Mouse (Mus musculus) megakaryocyte, adult 5-6 weeks (primary cell): ENCODE data around the gene Dnaaf2. TPM values are rescaled to one million over a fixed set of nuclear protein-coding genes. Genes with fewer than 3 reads are reported as not detected.

Experiments used
- ATAC-seq: 2 replicates; pipeline ENCODE4 v1.8.0; 2016; ENCODE audit warnings: mild to moderate bottlenecking, inconsistent platforms; ENCODE audit not compliant: poor library complexity, severe bottlenecking
- total RNA-seq, 2 experiments: library from RNA; stranded (forward) in 1 of 2; stranded (reverse) in 1 of 2; fragments of 153-499, 151-499 nt in 1 of 2; fragments of 221-1000, 200-1000 nt in 1 of 2; gene quantifications; 2 replicates each; pipeline versions ENCODE4 v1.2.3 to v1.2.4; 2015 to 2017

Dnaaf2 gene
- total RNA-seq (2015) = 3.7 and 4.4 TPM in 2 replicates
- 3.5 and 7.2 TPM in 2 replicates for total RNA-seq (2017)

DNA sequence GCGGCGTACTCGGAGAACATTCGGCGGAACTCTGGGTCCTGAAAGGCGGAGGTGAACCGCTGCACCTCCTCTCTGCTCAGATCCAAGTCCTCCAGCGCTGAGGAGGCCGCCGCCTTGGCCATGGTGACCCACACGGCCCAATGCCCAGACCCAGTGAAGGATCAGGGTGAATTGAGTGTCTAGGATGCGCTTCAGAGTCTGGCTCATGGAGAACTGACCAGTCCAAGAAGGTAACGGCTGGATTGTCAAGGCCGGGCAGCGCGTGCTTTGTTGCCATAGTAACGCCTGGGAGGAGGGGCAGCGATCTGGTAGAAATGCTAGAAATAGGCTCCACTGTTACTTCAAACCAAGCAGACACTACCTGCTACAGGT, at the start of gene Dnaaf2:
Gene Dnaaf2 (minus strand): TSS at position 266 of the 372 bp plus-strand sequence.
- ATAC-seq = peak; percentile 34

- peak; percentile 95 for ATAC-seq
These were observed 43.7 kb upstream of the Dnaaf2 start for GRCm38 (mm10) chr12:69241771-69242431.

DNA sequence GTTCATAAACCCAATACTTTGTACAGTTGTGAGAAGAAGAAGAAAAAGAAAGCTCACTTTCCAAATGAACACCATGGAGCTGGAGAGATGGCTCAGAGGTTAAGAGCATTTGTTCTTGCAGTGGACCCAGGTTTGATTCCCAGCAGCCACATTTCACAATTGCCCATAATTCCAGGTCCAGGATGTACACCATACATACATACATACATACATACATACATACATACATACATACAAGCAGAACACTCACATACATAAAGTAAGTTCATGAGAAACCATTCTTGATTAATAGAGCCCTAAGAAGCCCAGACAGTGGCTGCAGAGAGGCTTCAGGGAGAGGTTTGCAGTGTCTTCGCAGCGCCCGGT, 43.2 kb upstream of the Dnaaf2 start:
- ATAC-seq = no peak

GRCm38 (mm10) chr12:69240876-69241275, 42.6 kb upstream of the Dnaaf2 start, which contains the start of gene Klhdc1:
Gene Klhdc1 (plus strand): TSS chr12:69241176.
- ATAC-seq = no peak

DNA sequence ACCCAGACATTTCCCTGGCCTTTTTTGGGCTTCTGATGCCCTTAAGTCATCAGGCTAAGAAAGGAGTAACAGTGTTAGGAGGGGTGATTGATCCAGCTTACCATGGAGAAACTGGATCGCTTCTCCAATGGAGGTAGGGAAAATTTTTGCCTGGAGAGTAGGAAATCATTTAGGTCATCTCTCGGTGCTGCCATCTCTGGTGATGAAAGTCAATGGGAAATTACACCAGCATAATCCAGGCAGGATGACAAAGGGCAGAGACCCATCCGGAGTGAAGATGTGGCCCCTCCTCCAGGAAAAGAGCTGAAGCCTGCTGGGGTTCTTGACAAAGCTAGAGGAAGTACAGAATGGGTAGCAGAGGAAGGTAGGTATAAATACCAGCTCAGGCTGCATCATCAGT, 40.1 kb upstream of the Dnaaf2 start:
- ATAC-seq = no peak

GRCm38 (mm10) chr12:69235782-69236181, 37.6 kb upstream of the Dnaaf2 start:
- ATAC-seq = no peak

GRCm38 (mm10) chr12:69229251-69229650, 31.0 kb upstream of the Dnaaf2 start:
- 0 out of 2 replicates have a peak, but pooled peaks have one; percentile 23 for ATAC-seq

DNA sequence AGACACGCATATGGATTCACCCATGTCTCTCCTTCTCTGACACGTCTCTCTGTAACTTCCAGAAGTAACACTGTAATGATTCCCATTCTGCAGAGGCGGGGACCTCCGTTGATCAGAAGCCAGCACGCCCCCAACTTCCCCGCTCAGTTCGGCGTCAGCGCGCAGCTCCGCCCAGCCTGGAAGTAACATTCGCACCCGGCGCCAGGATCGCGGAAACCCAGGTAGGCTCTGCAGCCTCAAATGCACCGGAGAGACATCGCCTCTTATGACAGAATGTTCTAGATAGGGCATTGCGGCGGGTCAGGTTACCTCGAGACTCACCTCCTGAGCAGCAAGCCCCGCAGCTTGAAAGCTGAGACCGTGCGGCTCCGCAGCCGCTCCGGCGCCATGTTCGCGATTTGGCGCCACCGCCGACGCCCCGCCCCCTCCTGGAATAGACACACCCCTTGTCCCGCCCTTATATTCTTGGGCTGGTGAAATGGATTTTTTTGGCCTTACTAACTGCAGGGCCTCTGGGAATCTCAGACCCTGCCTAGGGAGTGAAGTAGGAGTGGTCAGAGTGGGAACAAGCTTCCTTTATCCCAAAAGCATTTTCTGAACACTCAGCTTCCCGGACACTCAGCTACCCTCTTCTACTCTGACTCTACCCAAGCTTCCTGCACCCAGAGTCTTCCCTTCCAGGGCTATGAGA, 29.7 kb upstream of the Dnaaf2 start, which contains the start of gene Pole2:
Gene Pole2 (minus strand): TSS at position 420 of the 691 bp plus-strand sequence.
- peak; percentile 95 for ATAC-seq

DNA sequence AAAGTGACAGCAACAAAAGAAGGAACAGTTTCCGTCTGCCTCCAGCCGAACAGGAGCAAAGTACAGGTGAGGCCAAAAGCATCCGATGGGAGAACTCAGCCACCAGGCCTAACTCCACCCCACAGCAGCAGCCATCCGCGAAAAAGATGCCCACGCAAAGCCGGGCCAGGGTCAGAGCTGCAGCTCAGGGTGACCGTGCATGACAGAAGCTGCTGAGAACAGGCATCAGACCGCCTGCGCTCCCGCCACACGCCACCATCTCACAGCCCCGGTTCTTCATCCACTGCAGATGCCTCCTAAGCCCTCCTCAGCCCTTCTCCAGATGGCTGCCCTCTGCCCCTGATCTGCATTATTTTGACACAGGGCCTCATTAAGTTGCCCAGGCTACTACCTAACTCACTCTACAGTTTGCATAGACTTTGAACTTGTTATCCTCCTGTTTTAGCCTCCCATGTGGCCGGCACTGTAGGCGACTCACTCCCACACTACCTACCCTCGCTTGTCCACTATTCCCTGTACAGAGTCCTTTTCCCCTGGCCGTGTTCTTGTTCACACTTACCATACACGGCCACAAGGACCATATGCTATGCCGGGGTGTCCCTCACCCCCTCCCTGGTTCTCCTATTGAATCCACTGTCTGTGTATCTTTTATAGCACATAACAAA, 22.5 kb upstream of the Dnaaf2 start:
- no peak for ATAC-seq

GRCm38 (mm10) chr12:69216587-69216986, 18.4 kb upstream of the Dnaaf2 start:
- no peak for ATAC-seq

- ATAC-seq = no peak
These were observed 17.0 kb upstream of the Dnaaf2 start for GRCm38 (mm10) chr12:69215000-69215785.

DNA sequence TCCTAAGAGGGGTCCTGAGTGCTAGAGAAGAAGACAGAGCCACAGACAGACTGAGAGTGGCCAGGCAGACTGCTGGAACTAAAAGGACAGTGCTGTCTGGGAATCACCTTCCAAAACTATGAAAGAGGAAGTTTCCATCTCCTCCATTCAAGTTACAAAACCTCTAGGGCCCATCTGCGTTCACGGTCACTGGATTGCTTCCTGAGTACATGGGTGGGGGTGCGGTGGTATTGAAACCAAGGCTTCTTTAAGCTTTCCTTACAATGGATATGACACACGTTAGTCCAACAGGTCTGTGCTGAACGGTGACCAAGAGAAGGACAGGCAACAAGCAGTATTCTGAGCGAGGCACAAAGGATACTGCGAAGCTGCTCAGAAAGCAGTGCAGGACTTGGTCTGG, 16.2 kb upstream of the Dnaaf2 start:
- ATAC-seq = peak; percentile 67

DNA sequence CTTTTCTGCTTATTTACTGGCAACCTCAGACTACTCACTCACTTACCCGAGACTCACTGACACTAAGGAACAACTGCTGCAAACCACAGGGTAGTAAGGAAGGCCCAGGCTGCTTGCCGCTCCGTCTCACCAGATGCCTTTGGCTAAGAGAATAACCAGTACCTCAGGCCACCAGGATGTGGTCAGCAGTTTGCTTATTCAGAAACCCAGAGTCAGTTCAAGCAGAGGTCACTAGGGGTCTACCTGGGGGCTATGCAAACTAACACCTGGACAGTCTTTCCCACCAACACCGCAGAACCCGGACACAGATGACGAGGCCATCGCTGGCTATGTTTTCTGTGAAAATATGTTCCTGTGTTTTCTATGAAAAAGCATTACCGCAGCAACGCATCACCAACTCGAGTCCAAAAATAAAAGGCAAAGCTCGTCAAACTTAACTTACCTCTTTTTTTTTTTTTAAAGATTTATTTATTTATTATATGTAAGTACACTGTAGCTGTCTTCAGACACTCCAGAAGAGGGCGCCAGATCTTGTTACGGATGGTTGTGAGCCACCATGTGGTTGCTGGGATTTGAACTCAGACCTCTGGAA, 15.1 kb upstream of the Dnaaf2 start:
- no peak for ATAC-seq

DNA sequence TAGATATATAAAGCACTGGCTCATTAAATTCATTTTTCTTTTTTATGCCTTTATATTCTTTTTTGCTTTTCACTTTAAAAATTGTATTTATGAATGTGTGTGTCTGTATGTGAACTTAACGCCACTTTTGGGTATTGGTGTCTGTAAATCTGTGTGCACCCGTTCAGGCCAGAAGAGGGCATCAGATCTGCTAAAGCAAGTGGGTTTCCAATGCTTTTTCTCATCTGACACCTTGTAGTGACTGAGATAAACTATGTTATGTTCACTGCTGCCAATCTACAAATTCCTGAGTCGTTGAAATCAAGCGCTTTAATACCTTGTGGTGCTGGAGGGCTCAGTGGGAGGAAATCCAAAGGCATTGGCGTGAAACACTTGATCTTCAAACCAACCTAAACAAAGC, 12.8 kb upstream of the Dnaaf2 start:
- no peak for ATAC-seq

DNA sequence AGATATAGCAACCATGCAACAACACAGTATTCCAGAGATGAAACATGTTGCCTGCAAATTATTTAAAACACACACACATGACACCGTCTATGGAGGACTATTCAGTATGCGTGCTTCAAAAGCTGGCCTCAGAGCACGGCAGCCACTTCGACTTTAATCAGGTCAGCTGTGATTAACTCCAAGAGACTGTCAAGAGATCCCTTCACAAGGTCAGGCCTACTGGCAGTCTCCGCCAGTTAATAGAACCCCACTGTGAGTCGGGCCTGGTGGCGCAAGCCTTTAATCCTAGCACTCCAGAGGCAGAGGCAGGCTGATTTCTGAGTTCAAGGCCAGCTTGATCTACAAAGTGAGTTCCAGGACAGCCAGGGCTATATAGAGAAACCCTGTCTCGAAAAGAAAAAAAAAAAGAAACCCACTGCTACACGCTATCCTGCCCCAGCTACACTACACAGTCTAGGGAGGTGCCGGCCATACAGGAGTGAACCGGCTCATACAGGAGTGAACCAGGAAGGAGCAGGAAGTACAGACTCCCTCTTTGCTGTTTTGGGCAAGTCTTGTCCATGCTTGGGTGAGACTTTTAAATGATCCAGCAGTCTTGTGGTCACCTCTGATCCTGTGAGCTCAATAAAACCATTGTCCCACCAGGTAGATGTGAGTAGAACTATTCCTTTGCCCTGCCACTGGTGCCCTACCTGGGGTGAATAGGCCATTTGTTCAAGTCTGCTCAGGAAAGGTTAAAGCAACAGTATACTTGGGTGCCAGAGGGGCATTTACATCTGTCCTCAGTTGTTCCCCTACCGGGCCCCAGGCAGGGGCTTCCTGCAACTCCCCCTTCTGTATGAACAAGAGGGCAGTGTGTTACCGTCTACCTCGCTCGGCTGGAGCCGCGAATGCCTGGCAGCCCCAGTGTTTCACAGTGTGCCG, 12.1 kb upstream of the Dnaaf2 start:
- ATAC-seq = no peak

DNA sequence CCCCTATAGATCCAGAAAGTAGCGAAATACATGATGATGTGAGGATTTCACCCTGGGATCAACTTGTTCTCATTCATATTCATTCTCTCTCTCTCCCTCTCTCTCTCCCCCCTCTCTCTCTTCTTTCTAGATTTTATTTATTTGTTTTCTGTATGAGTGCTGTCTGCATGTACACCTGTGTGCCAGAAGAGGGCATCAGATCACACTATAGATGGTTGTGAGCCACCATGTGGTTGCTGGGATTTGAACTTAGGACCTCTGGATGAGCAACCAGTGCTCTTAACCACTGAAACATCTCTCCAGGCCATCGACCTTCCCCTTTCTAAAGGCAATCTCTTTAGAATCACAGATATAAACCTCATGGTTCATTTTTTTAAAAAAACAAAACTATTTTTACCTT, 10.3 kb upstream of the Dnaaf2 start:
- no peak for ATAC-seq

DNA sequence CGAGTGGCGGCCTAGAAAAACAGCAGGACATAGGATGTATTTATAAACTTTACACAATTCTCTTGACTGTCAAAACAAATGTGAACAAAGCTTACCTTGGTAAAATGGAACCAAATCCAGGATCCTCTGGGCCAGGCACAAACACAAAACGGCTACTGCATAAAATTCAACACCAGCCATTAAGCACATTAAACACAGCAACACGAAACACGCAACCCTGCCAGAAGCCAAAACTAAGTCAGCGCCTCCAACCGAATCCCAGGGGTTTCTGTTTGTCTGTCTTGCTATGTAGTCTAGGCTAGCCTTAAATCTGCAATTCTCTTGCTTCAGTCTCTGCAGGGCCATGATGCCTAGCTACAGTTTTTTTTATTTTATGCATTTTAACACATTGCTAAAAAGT, 9.7 kb upstream of the Dnaaf2 start:
- no peak for ATAC-seq

DNA sequence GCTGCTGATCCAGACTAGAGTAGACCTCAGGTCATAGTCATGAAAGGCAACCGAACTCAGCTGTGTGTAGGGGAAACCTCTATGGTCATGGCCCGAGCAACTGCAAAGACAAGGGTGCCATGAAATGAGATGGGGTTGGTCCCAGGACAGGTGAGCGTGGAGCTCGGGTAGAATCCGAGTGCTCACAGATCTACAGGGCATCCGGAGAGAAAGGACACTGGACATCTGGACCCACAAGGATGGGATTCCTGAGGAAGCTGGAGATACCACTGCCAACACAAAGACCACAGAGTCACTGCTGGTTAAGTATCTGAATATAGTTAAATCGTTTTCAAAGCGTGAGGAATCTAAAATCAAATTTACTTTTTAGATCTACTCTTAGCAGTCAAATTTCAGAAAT, 9.2 kb upstream of the Dnaaf2 start:
- ATAC-seq = no peak

DNA sequence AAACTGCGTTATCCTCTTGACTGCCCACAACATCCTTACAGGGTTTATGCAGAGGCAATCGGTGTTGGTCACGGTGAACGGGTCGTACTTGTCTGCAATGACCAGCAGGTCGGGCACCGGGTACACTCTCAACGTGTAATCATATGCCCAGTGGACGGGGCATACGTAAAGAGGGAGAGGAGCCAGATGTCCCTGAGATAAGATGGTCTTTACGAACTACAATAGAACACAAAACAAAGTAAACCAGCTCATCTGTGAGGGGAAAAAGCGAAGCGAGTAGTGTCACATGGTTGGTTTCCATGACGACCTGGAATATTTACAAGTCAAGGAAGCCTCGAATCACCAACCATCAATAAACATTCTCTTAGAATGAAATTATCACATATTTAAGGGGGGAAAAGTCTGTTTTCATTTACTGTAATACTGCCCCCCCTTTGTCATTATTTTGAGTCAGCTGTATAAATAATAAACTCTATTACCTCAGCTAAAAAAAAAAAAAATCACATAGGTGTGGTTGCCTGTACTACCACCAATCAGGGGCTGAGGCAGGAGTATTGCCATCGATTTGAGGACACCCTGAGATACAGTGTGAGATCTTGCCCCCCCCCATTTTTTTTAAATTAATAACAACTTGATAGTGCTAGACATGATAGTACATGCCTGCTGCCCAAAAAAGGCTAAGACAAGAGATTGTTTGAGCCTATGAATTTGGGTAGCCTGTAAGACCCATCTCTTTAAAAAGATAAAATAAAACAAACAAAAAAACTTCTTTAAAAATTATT, 6.0 kb upstream of the Dnaaf2 start, which contains the start of gene Gm49384:
Gene Gm49384 (minus strand): TSS at position 216 of the 782 bp plus-strand sequence.
- ATAC-seq = no peak
